Mouse (Mus musculus) liver, embryonic 14.5 days (tissue): ENCODE results near the gene Slc5a6. TPM values are rescaled to one million over a fixed set of nuclear protein-coding genes. Genes with fewer than 3 reads are reported as not detected.

Experiments used
- ATAC-seq: fragments of 200-750 bp; cut with Nextera tagmentation; 2 replicates; pipeline ENCODE4 v1.8.0; 2017; ENCODE audit warnings: moderate number of reproducible peaks, mild to moderate bottlenecking, moderate library complexity; ENCODE audit not compliant: insufficient read depth
- DNase-seq, 3 experiments: peaks; one replicate each; pipeline ENCODE4 v3.0.0-alpha.2; 2012 to 2013; ENCODE audit warnings: low read depth in 3 of 3, low spot score in 3 of 3
- H3K27ac ChIP-seq: fragments of 300-500 bp; sonication (generic); 2 replicates; pipeline ENCODE4 v1.5.1; 2014; ENCODE audit warnings: moderate library complexity, mild to moderate bottlenecking, control low read depth, inconsistent platforms
- H3K27me3 ChIP-seq: fragments of 300-500 bp; sonication (generic); 2 replicates; pipeline ENCODE4 v1.6.1; 2014; ENCODE audit warnings: mild to moderate bottlenecking, low read length, moderate library complexity; ENCODE audit not compliant: control insufficient read depth, insufficient read depth
- H3K36me3 ChIP-seq: fragments of 300-500 bp; sonication (generic); replicated peaks from 2 replicates; pipeline ENCODE4 v1.6.1; 2014; ENCODE audit warnings: low read depth; ENCODE audit not compliant: control insufficient read depth, insufficient read depth
- H3K4me1 ChIP-seq, 2 experiments: fragments of 200-500 bp in 1 of 2; fragments of 300-500 bp in 1 of 2; sonication (generic) in 1 of 2; replicated peaks; 2 replicates each; pipeline ENCODE4 v1.6.1; 2012 to 2014; ENCODE audit warnings: antibody characterized with exemption in 1 of 2, inconsistent platforms in 1 of 2, low read length in 1 of 2; ENCODE audit not compliant: control insufficient read depth in 2 of 2, insufficient read depth in 2 of 2
- H3K4me2 ChIP-seq: fragments of 300-500 bp; sonication (generic); 2 replicates; pipeline ENCODE4 v1.6.1; 2014; ENCODE audit warnings: low read depth, mild to moderate bottlenecking, control low read depth, moderate library complexity
- H3K4me3 ChIP-seq, 2 experiments: fragments of 200-500 bp in 1 of 2; fragments of 300-500 bp in 1 of 2; sonication (generic) in 1 of 2; 2 replicates each; pipeline ENCODE4 v1.5.1; 2012 to 2014; ENCODE audit warnings: low read depth in 2 of 2, low read length in 2 of 2, mild to moderate bottlenecking in 2 of 2, control low read depth in 1 of 2, inconsistent platforms in 1 of 2, moderate library complexity in 1 of 2; ENCODE audit not compliant: insufficient read depth in 1 of 2
- H3K9ac ChIP-seq: fragments of 300-500 bp; sonication (generic); replicated peaks from 2 replicates; pipeline ENCODE4 v1.6.1; 2014; ENCODE audit warnings: mild to moderate bottlenecking, control low read depth, moderate library complexity
- H3K9me3 ChIP-seq: fragments of 300-500 bp; sonication (generic); 2 replicates; pipeline ENCODE4 v1.6.1; 2016; ENCODE audit warnings: low read length, mixed read lengths; ENCODE audit not compliant: control insufficient read depth
- CTCF ChIP-seq: IDR thresholded peaks from 2 replicates; pipeline ENCODE4 v1.5.1; 2016; ENCODE audit warnings: antibody characterized with exemption, low read depth, control low read depth
- EP300 ChIP-seq: IDR thresholded peaks from 2 replicates; pipeline ENCODE4 v1.6.1; 2016; ENCODE audit warnings: antibody characterized with exemption, low read depth
- WGBS: fragments of 180-500 bp; shearing (Covaris S2); extraction: QIAGEN DNeasy Blood & Tissue Kit; methylation state at CpG from one replicate; pipeline ENCODE4 v1.1.7; 2014; ENCODE audit not compliant: insufficient replicate concordance; 5-methylcytosine and 5-hydroxymethylcytosine counted together
- polyA plus RNA-seq, 2 experiments: library from polyadenylated mRNA; depleted of rRNA in 1 of 2; stranded (reverse) in 1 of 2; unstranded in 1 of 2; fragments of >200 nt; fragmentation: Nextera tagmentation in 1 of 2; extraction: Ambion mirVana in 1 of 2; gene quantifications; 2 replicates each; pipeline versions ENCODE4 v1.2.1 to v1.2.3; 2012 to 2014

Gene Slc5a6
- polyA plus RNA-seq (2012; rRNA removed) (4.2 and 5.2 TPM in 2 replicates), polyA plus RNA-seq (2014; fragmentation: Nextera tagmentation; extraction: Ambion mirVana) (2.2 and 2.3 TPM in 2 replicates)

DNA sequence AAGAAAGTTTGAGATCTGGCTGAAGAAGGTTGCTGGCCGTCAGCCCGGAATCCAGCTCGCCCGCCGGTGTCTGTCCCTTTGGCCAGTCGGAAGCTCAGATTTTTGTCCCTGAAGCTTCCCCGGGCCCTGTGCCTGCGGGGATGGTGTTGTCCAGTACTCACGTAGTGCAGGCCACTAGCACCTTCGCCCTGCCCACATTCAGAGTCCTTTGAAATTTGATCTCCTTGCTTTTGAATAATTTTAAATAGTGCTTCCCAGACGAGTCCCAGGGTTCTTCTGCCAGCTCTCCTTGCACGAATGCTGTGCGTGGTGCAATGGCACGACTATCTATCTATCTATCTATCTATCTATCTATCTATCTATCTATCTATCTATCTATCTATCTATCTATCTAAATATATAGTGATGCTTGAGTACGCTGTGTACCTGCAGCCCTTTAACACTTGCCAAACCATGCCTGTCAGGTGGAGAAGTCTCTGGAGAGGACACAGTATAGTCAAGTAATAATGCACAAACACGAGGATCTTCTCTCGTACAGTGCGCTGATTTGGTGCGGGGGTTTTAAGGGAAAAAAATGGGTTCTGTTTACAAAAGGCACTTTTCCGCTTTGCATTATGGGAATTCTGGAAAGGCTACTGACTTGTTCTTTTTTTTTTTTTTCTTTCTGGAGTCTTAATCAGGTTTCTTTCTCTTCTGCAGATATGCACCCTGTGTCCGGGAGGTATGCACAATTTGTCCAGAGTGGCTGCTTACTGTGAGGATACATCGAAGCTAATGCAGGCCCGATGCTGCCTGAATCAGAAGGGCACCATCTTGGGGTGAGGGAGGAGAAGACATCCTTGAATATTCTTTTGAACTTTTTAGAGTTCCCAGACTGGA is at the start of gene Slc5a6:
Gene Slc5a6 (minus strand): TSS at position 162 of the 879 bp plus-strand sequence.
- Histone ChIP-seq H3K4me2 (peak within 1 kb of the TSS; percentile 89), H3K4me1 (peaks cover 8 to 10% of the 10 kb centered on the region in 2 experiments), H3K9me3 (no peaks in the 10 kb centered on the region), H3K36me3 (no peaks in the 10 kb centered on the region), H3K27me3 (no peaks in the 10 kb centered on the region), H3K27ac (peak within 1 kb of the TSS; percentile 79), H3K4me3 (peak within 1 kb of the TSS; percentile 76 to 80), H3K9ac (peak within 1 kb of the TSS; percentile 65)
- under 1% methylated on average over 23 of the region's 23 CpGs for WGBS
- DNase-seq (peak; percentile 44 to 66 (median 55)), ATAC-seq (peak; percentile 16)
- TF ChIP-seq CTCF (peak; percentile 75), EP300 (no peak)

DNA sequence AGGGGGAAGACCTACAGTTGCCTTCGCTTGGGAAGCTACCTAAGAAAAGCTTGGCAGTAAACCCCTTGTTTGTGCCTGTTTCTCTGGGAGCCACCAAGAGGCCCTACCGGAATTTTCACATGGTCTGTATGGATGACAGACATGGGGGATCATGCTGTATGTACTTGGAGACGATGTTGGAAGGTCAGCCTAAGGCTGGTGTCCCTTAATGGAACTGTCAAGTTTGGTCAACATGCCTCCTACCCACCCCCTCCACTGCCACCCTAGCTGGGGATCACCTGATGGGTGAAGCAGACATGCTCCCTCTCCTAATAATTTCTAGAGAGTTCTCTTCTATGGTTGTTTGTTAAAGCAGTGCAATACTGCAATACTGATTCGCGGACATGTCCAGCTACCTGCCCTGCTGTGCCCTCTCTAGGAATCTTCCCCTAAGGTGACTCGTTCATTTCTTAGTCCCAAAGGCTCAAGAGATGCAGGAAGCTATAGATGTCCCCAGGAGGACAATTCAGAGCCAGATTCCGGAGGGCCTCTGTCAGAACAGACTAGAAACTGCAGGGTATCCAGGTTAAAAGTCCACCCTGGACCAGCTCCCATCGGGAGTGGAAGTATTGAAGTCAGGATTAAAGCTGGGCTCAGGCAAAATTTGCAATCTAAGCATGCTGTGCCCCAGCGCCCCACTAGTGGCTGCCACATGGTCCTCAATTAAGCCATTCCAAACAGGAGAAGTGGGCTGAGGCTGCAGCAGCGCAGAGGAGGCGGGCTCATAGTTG is 47.2 kb upstream of the Slc5a6 start:
- TF ChIP-seq EP300 = no peak
- TF ChIP-seq CTCF = 0 out of 2 replicates have a peak, but pooled peaks have one; percentile 0
- no peak for ATAC-seq
- Histone ChIP-seq H3K4me1 (no peaks in the 10 kb centered on the region), H3K4me3 (no peak overlapping the region), H3K36me3 (no peaks in the 10 kb centered on the region), H3K27ac (no peak overlapping the region), H3K27me3 (peaks cover 59% of the 10 kb centered on the region), H3K9ac (no peak overlapping the region), H3K4me2 (peak overlapping the region; percentile 47), H3K9me3 (no peaks in the 10 kb centered on the region)
- DNase-seq = no peak
- WGBS = 31% methylated on average over 11 of the region's 11 CpGs

DNA sequence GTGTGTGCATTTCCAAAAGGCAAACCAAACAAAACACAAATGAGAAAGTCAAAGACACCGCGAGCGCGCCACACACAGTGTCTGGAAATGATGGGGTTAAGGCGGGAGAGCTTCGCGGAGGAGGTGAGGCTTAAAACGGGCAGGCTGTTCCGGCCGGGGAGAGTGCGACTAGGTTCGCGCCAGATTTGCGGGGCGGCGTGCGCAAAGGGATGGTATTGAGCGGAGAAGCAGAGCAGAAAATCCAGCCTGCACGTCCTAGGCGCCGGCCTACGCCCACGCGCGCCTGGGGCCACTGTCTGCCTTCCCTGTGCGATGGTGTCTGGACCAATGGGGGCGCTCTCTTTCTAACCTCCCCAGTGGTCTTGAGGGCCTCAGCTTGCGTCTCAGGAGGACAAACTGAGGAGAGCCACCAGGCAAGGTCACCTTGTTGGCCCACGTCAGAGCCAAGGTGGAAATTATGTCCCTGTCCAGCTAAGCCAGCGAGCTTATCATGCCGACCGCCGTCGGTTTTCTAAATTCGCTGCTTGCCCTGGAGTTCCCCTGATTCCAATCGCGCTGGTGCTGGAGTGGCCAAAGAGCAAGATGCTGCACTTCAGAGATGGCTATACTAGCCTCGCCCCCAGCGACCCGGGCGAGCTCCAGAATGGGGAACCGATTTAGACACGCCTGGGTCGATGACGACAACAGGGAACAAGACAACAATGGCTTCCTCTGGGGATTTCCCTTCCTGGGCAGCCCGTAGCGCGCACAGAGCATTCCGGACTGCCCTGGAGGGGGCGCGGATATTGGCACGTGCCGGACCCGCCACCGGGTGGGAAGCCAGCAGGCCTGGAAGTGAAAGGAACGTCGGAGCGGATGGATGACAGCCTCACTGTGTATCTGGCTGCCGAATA is 46.3 kb upstream of the Slc5a6 start:
- Histone ChIP-seq H3K27me3 (peaks cover 67% of the 10 kb centered on the region), H3K36me3 (no peaks in the 10 kb centered on the region), H3K27ac (no peak overlapping the region), H3K4me2 (peak overlapping the region; percentile 47), H3K9me3 (no peaks in the 10 kb centered on the region), H3K4me1 (no peaks in the 10 kb centered on the region), H3K9ac (no peak overlapping the region), H3K4me3 (peak overlapping the region; percentile 0 to 21; a peak in 2 of 4 replicates)
- DNase-seq = peak in 1 of 3 experiments; percentile 37
- peak; percentile 9; the same call in 1 of the 2 replicates for TF ChIP-seq CTCF
- TF ChIP-seq EP300 = no peak
- WGBS = under 1% methylated on average over 59 of the region's 59 CpGs
- 0 out of 2 replicates have a peak, but pooled peaks have one; percentile 35 for ATAC-seq

DNA sequence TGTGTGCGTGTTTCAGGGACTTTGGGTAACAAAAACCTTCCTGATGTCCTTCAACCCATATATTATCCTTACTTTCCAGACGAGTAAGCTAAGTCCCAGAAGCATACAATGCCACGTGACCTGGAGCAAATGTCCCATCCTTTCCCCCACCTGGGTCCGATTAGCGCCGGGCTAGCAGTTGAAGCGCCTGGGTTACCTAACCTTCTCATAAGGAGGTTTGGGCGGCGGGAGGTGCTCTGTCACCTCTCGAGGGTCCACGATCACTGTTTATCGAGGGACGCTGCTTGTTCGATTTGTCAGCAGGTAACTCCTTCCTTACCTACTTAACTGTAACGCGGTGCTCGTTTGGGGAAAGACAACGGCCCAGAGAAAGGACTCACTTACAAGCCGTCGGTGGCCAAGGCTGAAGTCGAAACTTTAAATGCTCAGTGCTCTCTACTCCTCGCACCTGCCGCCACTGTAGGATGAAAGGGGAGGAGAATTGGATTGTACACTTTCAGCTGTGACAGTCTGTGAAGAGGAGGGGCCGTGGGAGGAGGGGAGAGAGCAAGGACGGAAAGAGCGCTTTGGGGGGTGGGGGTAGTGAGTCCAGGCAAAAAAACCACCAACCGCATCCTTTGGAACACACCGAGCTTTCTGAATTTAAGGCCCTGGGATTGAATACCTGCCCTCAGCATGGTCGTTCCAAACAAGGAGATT is 45.5 kb upstream of the Slc5a6 start:
- TF ChIP-seq CTCF (no peak), EP300 (no peak)
- Histone ChIP-seq H3K36me3 (no peaks in the 10 kb centered on the region), H3K4me2 (peak overlapping the region; percentile 47), H3K4me1 (no peaks in the 10 kb centered on the region), H3K9me3 (no peaks in the 10 kb centered on the region), H3K9ac (no peak overlapping the region), H3K27ac (no peak overlapping the region), H3K27me3 (peaks cover 71% of the 10 kb centered on the region), H3K4me3 (no peak overlapping the region)
- 3% methylated on average over 29 of the region's 29 CpGs for WGBS
- ATAC-seq (no peak), DNase-seq (no peak)
